Comparison of ENCODE assay signal across 8 mouse cellular contexts in genomic region chr2:156066126-156066525, GRCm38 (mm10). TPM values are rescaled to one million over a fixed set of nuclear protein-coding genes. Genes with fewer than 3 reads are reported as not detected.
DNase-seq lines count a peak whose midpoint lies in the region; ATAC-seq and TF ChIP-seq lines count a peak whose summit lies in the region.

No protein-coding gene starts in this region.

- H3K9me3 ChIP-seq in heart, embryonic 10.5 days: no peaks in the 10 kb centered on the region
- H3K9me3 ChIP-seq in intestine, embryonic 15.5 days: no peaks in the 10 kb centered on the region
- H3K9me3 ChIP-seq in midbrain, embryonic 11.5 days (ENCODE audit: control insufficient read depth, low read length): no peaks in the 10 kb centered on the region

- TF ChIP-seq CTCF in bone marrow, adult 2 months (IDR thresholded peaks at IDR 0.05; ENCODE audit: control insufficient read depth, insufficient read depth, low read length): no peak
- no peak for TF ChIP-seq CTCF in thymus, adult 2 months (IDR thresholded peaks at IDR 0.05; ENCODE audit: borderline replicate concordance, control insufficient read depth, extremely low read depth, insufficient read depth, low read length, poor library complexity)

- H3K4me1 ChIP-seq in heart, embryonic 10.5 days: peaks cover 23% of the 10 kb centered on the region
- H3K4me1 ChIP-seq in bone marrow, adult 2 months (ENCODE audit: control insufficient read depth, insufficient read depth, low read length): no peaks in the 10 kb centered on the region
- H3K4me1 ChIP-seq in intestine, embryonic 15.5 days (replicated peaks): peaks cover 10% of the 10 kb centered on the region
- H3K4me1 ChIP-seq in midbrain, embryonic 11.5 days (ENCODE audit: control insufficient read depth, insufficient read depth, low read length): peaks cover 7% of the 10 kb centered on the region
- peaks cover 5% of the 10 kb centered on the region for H3K4me1 ChIP-seq in thymus, adult 2 months (replicated peaks; ENCODE audit: control insufficient read depth, insufficient read depth, low read length)

- DNase-seq in heart, embryonic 10.5 days (ENCODE audit: low spot score): no peak
- DNase-seq in heart, adult 18-20 months: no peak
- DNase-seq in midbrain, embryonic 11.5 days (ENCODE audit: low spot score, missing footprints): no peak
- DNase-seq in thymus, adult 2 months: no peak
- no peak for DNase-seq in left cerebral cortex, adult 11 months (ENCODE audit: low spot score)
- DNase-seq in urinary bladder, postnatal 36 days (ENCODE audit: low spot score in 2 of 2): no peak

- peak overlapping the region; percentile 96 for H3K4me2 ChIP-seq in intestine, embryonic 15.5 days (replicated peaks)
- H3K4me2 ChIP-seq in midbrain, embryonic 11.5 days: peak overlapping the region; percentile 94

- no peak for TF ChIP-seq POLR2A in bone marrow, adult 2 months (IDR thresholded peaks at IDR 0.05; ENCODE audit: borderline replicate concordance, control insufficient read depth, low read depth, low read length)
- TF ChIP-seq POLR2A in thymus, adult 2 months (IDR thresholded peaks at IDR 0.05; ENCODE audit: control insufficient read depth, extremely low read depth, insufficient read depth, low read length, poor library complexity): no peak

- peak overlapping the region; percentile 74 for H3K9ac ChIP-seq in intestine, embryonic 15.5 days
- peak overlapping the region; percentile 90 for H3K9ac ChIP-seq in midbrain, embryonic 11.5 days (ENCODE audit: low read length)

- no peak; the same call in 1 of the 2 replicates for ATAC-seq in intestine, embryonic 15.5 days
- ATAC-seq in midbrain, embryonic 11.5 days (ENCODE audit: low FRiP score): 0 out of 2 replicates have a peak, but pooled peaks have one; percentile 9

- peaks cover 38% of the 10 kb centered on the region for H3K36me3 ChIP-seq in heart, embryonic 10.5 days
- H3K36me3 ChIP-seq in intestine, embryonic 15.5 days: peaks cover 14% of the 10 kb centered on the region
- H3K36me3 ChIP-seq in midbrain, embryonic 11.5 days (ENCODE audit: control insufficient read depth, insufficient read depth, low read length): peaks cover 10% of the 10 kb centered on the region; the same call in 1 of the 2 replicates
- no peaks in the 10 kb centered on the region for H3K36me3 ChIP-seq in thymus, adult 2 months (ENCODE audit: control insufficient read depth, insufficient read depth, low read length)

- H3K4me3 ChIP-seq in heart, embryonic 10.5 days: peak overlapping the region; percentile 86
- H3K4me3 ChIP-seq in bone marrow, adult 2 months (replicated peaks; ENCODE audit: control insufficient read depth, low read depth, low read length): peak overlapping the region; percentile 70
- peak overlapping the region; percentile 72 for H3K4me3 ChIP-seq in intestine, embryonic 15.5 days (replicated peaks)
- peak overlapping the region; percentile 73 for H3K4me3 ChIP-seq in midbrain, embryonic 11.5 days (ENCODE audit: low read depth, low read length)
- no peak overlapping the region for H3K4me3 ChIP-seq in thymus, adult 2 months (ENCODE audit: control insufficient read depth, insufficient read depth, low read length)

- H3K27ac ChIP-seq in heart, embryonic 10.5 days: peak overlapping the region; percentile 96
- no peak overlapping the region; the same call in 1 of the 2 replicates for H3K27ac ChIP-seq in bone marrow, adult 2 months (ENCODE audit: control insufficient read depth, insufficient read depth, low read depth, low read length, poor library complexity)
- H3K27ac ChIP-seq in intestine, embryonic 15.5 days: no peak overlapping the region
- H3K27ac ChIP-seq in midbrain, embryonic 11.5 days (ENCODE audit: low read depth, low read length): no peak overlapping the region
- no peak overlapping the region for H3K27ac ChIP-seq in thymus, adult 2 months (ENCODE audit: control insufficient read depth, insufficient read depth, low read length)

- 34% methylated on average over 10 of the region's 10 CpGs for WGBS in heart, embryonic 10.5 days
- WGBS in bone marrow, adult 2 months: 52% methylated on average over 10 of the region's 10 CpGs
- 30% methylated on average over 10 of the region's 10 CpGs for WGBS in intestine, embryonic 15.5 days
- WGBS in midbrain, embryonic 11.5 days: 30% methylated on average over 10 of the region's 10 CpGs
- 70% methylated on average over 10 of the region's 10 CpGs for WGBS in thymus, adult 2 months

- no peaks in the 10 kb centered on the region for H3K27me3 ChIP-seq in heart, embryonic 10.5 days (ENCODE audit: insufficient read depth, poor library complexity, severe bottlenecking)
- H3K27me3 ChIP-seq in intestine, embryonic 15.5 days (replicated peaks): no peaks in the 10 kb centered on the region
- H3K27me3 ChIP-seq in midbrain, embryonic 11.5 days (ENCODE audit: control insufficient read depth, insufficient read depth, low read length): no peaks in the 10 kb centered on the region
- no peaks in the 10 kb centered on the region for H3K27me3 ChIP-seq in thymus, adult 2 months (ENCODE audit: control insufficient read depth, insufficient read depth, low read length)

RNA-seq across cellular contexts. Expression of gene Spag4, which starts 1.2 kb away (rescaled TPM):
- 3.4 and 5.0 TPM in 2 replicates for polyA plus RNA-seq in heart, embryonic 10.5 days (2016; fragmentation: Nextera tagmentation; extraction: Ambion mirVana)
- total RNA-seq in heart, adult 18-20 months (2021): 1 to 10 TPM; 1.5 to 2.1 TPM
- polyA plus RNA-seq in bone marrow, adult 2 months (2011; ENCODE audit: insufficient read depth, insufficient read length, low replicate concordance, missing spikeins): 0.99 and 5.4 TPM in 2 replicates
- 2.8 and 2.9 TPM in 2 replicates for polyA plus RNA-seq in intestine, embryonic 15.5 days (2015; fragmentation: Nextera tagmentation; extraction: Ambion mirVana)
- 5.9 and 6.2 TPM in 2 replicates for polyA plus RNA-seq in midbrain, embryonic 11.5 days (2014; fragmentation: Nextera tagmentation; extraction: Ambion mirVana)
- polyA plus RNA-seq in thymus, adult 2 months (2012; rRNA removed): 2.8 and 3.8 TPM in 2 replicates

RNA-seq across cellular contexts. Expression of gene Fer1l4, which starts 13.4 kb away (rescaled TPM):
- not detected in 2 replicates for polyA plus RNA-seq in heart, embryonic 10.5 days (2016; fragmentation: Nextera tagmentation; extraction: Ambion mirVana)
- not detected for total RNA-seq in heart, adult 18-20 months (2021)
- polyA plus RNA-seq in bone marrow, adult 2 months (2011; ENCODE audit: insufficient read depth, insufficient read length, low replicate concordance, missing spikeins): not detected in 2 replicates
- polyA plus RNA-seq in intestine, embryonic 15.5 days (2015; fragmentation: Nextera tagmentation; extraction: Ambion mirVana): 0.03 and 0.08 TPM in 2 replicates
- not detected in 2 replicates for polyA plus RNA-seq in midbrain, embryonic 11.5 days (2014; fragmentation: Nextera tagmentation; extraction: Ambion mirVana)
- 0.08 and 0.22 TPM in 2 replicates for polyA plus RNA-seq in thymus, adult 2 months (2012; rRNA removed)

RNA-seq across cellular contexts. Expression of gene Cpne1, which starts 45.6 kb away (rescaled TPM):
- 42.6 and 55.3 TPM in 2 replicates for polyA plus RNA-seq in heart, embryonic 10.5 days (2016; fragmentation: Nextera tagmentation; extraction: Ambion mirVana)
- total RNA-seq in heart, adult 18-20 months (2021): 10 to 100 TPM; 11.2 to 12.1 TPM
- 3.9 and 10.5 TPM in 2 replicates for polyA plus RNA-seq in bone marrow, adult 2 months (2011; ENCODE audit: insufficient read depth, insufficient read length, low replicate concordance, missing spikeins)
- polyA plus RNA-seq in intestine, embryonic 15.5 days (2015; fragmentation: Nextera tagmentation; extraction: Ambion mirVana): 48.0 and 48.9 TPM in 2 replicates
- polyA plus RNA-seq in midbrain, embryonic 11.5 days (2014; fragmentation: Nextera tagmentation; extraction: Ambion mirVana): 45.7 and 48.9 TPM in 2 replicates
- 237 and 273 TPM in 2 replicates for polyA plus RNA-seq in thymus, adult 2 months (2012; rRNA removed)

RNA-seq across cellular contexts. Expression of gene Rbm12, which starts 45.7 kb away (rescaled TPM):
- polyA plus RNA-seq in heart, embryonic 10.5 days (2016; fragmentation: Nextera tagmentation; extraction: Ambion mirVana): 33.0 and 35.1 TPM in 2 replicates
- 10 to 100 TPM; 11.3 to 12.3 TPM for total RNA-seq in heart, adult 18-20 months (2021)
- polyA plus RNA-seq in bone marrow, adult 2 months (2011; ENCODE audit: insufficient read depth, insufficient read length, low replicate concordance, missing spikeins): 5.8 and 6.2 TPM in 2 replicates
- 17.8 and 25.8 TPM in 2 replicates for polyA plus RNA-seq in intestine, embryonic 15.5 days (2015; fragmentation: Nextera tagmentation; extraction: Ambion mirVana)
- polyA plus RNA-seq in midbrain, embryonic 11.5 days (2014; fragmentation: Nextera tagmentation; extraction: Ambion mirVana): 47.7 and 48.3 TPM in 2 replicates
- 67.2 and 72.4 TPM in 2 replicates for polyA plus RNA-seq in thymus, adult 2 months (2012; rRNA removed)

RNA-seq across cellular contexts. Expression of gene Ergic3, which starts 58.3 kb away (rescaled TPM):
- polyA plus RNA-seq in heart, embryonic 10.5 days (2016; fragmentation: Nextera tagmentation; extraction: Ambion mirVana): 179 and 186 TPM in 2 replicates
- total RNA-seq in heart, adult 18-20 months (2021): 10 to 100 TPM; 56.9 to 65.5 TPM
- polyA plus RNA-seq in bone marrow, adult 2 months (2011; ENCODE audit: insufficient read depth, insufficient read length, low replicate concordance, missing spikeins): 66.9 and 70.5 TPM in 2 replicates
- polyA plus RNA-seq in intestine, embryonic 15.5 days (2015; fragmentation: Nextera tagmentation; extraction: Ambion mirVana): 209 and 252 TPM in 2 replicates
- polyA plus RNA-seq in midbrain, embryonic 11.5 days (2014; fragmentation: Nextera tagmentation; extraction: Ambion mirVana): 212 and 224 TPM in 2 replicates
- 273 and 293 TPM in 2 replicates for polyA plus RNA-seq in thymus, adult 2 months (2012; rRNA removed)
